Mouse (Mus musculus) 3T3-L1 (cell line): ENCODE results near the gene Dap.

ENCODE experiments used
- DNase-seq: peaks from one replicate; pipeline ENCODE4 v3.0.0-alpha.2; 2015; ENCODE audit warnings: low read depth, low spot score

The Dap gene

DNA sequence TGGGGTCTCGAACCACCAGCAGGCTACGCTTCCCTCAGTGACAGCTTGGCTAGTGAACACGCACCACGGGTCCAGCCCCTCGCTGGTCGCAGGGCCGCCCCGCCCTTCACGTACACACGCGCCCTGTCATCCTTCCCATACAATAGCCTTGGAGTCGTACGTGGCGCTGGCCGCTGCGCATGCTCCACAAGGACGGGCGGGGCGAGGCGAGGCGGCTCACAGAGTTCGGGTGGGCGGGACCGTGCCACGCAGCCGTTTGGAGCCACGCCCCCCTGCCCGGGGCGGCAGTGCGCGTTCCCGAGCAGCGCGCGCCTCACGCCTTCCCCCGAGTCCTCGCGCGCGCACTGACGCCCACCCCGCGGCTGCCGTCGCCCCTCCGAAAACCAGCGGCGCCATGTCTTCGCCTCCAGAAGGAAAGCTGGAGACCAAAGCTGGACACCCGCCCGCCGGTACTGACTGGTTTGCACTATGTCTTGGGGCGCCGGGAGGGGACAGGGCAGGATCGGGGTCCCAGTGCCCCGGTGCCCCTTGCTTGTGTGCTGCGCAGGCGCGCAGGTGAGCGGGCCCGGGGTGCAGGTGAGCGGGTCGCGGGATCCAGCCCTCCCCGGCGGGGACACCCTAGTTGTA is at the start of gene Dap:
Gene Dap (plus strand): TSS at position 180 of the 627 bp plus-strand sequence.
- peak; percentile 96 for DNase-seq

- no peak for DNase-seq
Measured at GRCm38 (mm10) chr15:31176566-31176965, 47.5 kb upstream of the Dap start.

GRCm38 (mm10) chr15:31184651-31185443 is 39.3 kb upstream of the Dap start:
- peak; percentile 84 for DNase-seq

- peak; percentile 53 for DNase-seq
Measured at GRCm38 (mm10) chr15:31185506-31185905, 38.6 kb upstream of the Dap start.

- peak; percentile 92 for DNase-seq
Measured at GRCm38 (mm10) chr15:31186371-31186901, 37.7 kb upstream of the Dap start.

DNA sequence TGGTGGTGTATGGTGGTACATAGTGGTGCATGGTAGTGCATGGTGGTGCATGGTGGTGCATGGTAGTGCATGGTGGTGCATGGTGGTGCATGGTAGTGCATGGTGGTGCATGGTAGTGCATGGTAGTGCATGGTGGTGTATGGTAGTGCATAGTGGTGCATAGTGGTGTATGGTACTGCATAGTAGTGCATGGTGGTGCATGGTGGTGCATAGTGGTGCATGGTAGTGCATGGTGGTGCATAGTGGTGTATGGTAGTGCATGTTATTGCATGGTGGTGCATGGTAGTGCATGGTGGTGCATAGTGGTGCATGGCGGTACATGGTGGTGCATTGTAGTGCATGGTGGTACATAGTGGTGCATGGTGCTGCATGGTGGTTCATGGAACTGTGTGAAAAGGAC is 31.6 kb upstream of the Dap start:
- DNase-seq: no peak

DNA sequence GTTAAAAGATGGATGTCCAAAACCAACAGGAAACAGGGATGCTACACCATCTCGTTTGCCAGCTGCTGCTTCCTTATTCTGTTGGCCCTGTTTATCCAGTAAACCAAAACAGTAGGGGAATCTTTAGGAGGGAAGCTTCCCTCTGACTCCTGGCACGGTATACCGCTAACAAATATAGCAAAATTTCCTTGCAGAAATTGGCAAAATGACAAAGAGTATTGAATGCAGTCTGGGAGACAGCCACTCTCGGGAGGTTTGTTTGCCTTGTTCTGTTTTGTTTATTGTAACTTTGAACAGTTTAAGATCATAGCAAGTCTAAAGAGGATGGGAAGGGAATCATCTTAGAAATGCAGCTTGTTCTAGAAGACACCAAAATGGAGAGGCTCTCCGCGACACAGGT is 28.3 kb upstream of the Dap start:
- no peak for DNase-seq

DNA sequence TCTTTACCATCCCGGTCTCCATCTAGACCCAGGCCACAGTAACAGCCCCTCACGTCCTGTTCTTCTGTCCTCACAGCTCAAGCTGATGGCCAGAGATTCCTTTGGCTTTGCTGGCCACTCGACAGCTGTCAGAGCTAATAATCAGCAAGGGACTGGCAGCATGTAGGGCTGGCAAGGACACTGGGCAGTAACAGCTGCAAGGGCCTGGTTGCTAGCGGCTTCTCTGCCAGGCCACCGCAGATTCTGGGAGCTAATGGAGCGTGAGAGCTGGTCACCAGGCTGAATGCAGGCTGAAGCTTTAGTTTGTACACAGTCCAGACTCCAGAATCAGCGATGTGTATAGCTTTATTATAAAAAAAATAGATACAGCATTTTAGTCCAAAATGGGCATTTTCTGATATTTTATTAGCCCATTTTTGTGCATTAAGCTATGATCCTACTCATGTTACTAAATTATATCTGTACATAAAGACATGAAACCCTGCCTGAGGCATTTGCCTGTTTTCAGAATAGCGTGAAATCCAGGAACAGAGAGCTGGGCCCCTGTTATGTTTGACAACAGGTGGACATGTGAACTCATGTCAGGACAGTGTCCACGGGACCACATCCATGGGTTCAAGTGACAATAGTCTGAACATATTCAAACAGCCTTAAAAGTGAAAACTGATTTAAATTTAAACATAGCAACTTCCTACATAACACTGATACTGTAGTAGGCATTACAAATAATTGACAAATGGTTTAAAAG is 16.6 kb upstream of the Dap start:
- DNase-seq: no peak

DNA sequence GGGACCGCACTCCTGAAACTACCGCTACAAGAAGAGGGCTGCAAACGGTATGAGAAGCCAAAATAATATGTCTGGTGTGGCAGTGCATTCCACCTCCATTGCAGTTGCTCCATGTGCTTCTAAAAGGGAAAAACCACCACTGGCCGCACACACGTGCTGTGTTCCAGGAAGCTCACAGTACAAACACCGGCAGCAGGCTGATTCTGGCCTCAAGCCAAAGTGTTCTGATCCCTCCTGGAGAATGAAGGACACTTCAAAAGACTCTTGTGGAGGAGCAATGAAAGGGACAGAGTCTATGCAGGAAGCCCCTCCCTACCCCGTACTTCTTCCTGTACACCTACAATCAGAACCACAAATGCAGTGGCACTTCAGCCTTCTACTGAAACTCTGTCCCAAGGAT is 12.2 kb upstream of the Dap start:
- no peak for DNase-seq

- no peak for DNase-seq
Measured at GRCm38 (mm10) chr15:31213619-31214270, 10.4 kb upstream of the Dap start.

DNA sequence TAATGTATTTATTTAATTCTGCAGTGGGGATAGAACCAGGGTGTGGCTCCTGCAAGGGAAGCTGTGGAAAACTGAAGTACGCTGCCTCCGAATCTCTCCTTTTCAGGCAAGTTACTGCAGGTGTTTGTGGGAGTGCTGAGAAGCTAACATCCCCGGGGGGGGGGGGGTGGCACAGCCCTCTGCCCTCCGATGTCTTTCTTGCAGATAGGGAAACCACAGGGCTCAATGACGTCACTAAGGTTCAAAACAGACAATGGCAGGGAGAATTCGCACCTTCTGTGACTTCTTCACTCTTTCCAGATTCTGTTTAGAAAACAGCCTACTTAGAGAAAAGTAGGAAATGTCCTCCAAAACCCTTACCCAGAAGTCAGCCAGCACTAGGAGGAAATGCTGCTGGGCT is 1.9 kb upstream of the Dap start:
- no peak for DNase-seq

DNA sequence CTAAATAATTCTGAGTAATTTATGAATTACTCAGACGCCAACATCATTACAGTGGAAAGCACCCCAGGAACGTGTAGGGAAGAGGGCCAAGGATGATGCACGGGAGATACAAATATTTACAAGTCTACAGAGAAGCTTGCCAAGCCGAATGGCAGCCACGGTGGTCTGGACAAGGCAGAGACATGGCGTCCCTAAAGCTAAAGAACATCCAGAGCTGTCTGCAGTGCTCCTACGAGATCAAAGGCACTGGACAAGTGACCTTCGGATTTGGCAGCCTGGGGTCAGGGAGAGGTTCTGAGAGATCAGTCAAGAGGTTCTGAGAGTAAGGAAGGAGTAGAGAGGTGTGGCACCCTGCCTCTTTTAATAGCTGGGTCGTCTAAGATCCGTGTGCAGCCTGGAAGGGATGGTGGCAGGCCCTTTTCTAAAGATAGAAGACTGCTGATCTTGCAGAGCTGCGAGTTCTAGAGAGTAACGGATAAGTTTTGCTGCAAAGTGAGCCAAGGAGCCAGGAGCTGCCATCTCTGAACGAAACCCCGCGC is 449 bp upstream of the Dap start:
- DNase-seq: peak; percentile 36

DNA sequence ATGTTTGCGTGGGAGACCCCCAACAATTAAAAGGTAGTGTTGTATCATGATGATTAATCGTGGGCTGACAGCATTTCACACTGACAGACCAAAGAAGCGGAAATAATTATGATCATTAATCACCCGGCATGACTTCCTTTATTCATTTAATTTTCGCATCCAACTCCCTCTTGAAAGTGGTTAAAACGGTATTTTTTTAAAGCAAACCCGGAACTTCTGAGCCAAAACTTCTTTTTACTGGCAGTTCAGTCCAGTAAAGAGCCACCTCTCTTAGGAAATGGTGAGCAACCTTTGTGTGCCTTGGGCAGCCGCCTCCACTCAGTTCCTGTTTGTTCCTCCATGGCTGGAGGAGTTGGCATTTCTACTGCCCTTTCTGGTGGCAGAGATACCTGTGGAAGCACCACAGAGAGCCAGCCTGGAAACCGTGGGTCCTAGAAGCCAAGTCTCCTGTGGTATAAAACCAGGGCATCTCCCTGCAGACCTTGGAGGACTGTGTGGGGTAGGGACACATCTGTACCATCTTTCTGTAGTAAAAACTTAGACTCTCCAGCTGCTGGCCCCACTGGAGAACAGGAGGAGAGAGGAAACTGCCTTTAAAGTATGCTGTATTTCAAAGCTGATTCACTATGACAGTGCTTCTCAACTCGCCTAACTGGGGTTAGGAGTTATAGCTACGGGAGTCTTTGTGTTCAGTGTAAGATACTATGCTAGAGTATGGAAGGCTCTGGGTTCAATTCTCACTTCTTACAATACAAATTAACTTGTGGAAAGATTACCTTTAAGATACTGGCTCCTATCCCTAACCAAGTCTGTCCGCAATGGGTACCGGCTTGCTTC is 910 bp downstream of the Dap start:
- DNase-seq: peak; percentile 61

- peak; percentile 20 for DNase-seq
Measured at GRCm38 (mm10) chr15:31225643-31226325, 1.7 kb downstream of the Dap start.

DNA sequence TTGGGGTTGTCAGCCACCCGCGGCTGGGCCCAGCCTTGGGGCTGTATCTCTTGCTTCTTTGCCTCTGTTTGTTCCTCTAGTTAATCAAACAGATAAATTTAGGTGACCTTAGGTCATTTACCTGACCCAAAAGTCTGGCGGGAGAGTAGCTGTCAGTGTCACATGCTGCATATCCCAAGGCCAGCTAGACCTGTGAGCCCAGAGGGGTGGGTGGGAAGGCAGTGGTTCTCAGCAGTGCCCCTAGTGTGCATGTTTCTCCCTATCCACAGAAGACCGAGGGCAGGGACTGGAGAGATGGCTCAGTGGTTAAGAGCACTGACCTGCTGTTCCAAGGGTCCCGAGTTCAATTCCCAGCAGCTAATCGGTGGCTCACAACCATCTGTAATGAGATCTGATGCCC is 2.4 kb downstream of the Dap start:
- peak; percentile 48 for DNase-seq

DNA sequence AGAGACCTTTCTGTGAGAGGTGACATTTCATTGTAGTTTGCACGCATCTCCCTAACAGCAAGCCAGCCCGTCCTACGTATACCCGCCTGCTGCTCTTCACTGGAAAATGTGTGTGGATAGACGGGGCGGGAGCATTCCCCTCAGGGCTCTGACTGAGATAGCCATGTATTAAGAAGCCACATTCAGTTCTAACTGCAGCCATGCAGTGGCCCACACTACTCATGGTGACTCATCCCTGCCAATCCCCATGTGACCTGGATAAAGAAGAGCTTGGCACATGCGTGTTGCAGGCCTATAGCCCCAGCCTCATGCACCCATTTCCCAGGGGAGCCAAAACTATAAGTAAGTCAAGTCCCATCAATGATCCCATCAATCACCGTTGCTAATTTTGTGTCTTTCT is 3.7 kb downstream of the Dap start:
- peak; percentile 72 for DNase-seq

DNA sequence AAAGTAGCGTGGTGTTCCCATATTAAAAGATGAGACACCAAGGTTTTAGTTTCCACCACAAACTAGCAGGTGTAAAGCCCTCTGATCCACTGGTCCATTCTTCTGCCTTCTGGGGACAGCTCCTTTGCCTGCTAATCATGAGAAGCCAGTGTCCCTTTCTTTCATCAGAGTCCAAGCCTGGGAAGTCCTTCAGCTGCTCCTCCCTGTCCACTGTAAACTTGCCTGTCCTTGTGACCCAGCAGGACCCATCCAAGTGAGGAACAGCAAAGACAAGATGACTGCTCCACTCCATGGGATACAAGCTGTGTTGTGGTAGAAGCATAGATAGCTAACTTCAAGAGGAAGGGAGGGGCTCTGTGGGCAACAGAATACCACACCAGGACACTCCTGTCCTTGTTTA is 8.9 kb downstream of the Dap start:
- no peak for DNase-seq

DNA sequence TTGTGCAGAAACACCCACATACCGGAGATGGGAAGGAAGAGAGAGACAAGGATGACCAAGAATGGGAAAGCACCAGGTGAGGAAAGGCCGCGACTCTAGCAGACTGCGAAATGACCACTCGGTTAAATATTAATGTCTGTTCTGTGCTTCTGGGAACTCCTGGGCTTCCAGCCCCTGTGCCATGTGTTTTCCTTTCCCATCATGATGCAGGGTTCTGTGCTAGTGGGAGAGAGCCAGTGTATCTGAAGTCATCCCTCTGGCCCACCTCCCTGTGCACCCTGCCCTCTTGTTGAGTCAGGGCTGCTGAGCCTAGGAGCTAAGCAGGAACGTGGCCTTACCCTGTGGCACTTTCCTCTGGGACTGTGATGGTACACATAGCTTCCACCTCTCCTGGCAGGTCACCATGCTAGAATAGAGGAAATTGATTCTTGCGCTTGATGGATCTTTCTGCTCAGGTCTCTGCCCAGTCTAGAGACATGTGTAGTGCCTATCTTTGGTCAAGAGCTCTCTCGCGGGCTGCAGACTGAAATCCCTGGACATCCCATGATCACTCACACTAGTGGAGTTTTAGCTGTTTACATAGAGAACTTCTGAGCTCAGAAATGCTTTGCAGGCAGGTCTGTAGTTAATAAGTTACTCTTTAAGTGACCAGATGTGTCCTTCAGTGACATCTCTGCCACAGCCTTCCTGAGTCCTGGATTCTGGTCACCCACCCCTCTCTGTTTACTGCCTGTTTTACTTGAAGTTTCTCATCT is 11.9 kb downstream of the Dap start:
- DNase-seq: no peak

- no peak for DNase-seq
Measured at GRCm38 (mm10) chr15:31236549-31236907, 12.4 kb downstream of the Dap start.
